Mouse (Mus musculus): ENCODE measurements around the gene Gimap3. TPM values are rescaled to one million over a fixed set of nuclear protein-coding genes. Genes with fewer than 3 reads are reported as not detected.

The Gimap3 gene
- not detected in 2 replicates for polyA plus RNA-seq (2016; fragmentation: Nextera tagmentation; extraction: Ambion mirVana)

DNA sequence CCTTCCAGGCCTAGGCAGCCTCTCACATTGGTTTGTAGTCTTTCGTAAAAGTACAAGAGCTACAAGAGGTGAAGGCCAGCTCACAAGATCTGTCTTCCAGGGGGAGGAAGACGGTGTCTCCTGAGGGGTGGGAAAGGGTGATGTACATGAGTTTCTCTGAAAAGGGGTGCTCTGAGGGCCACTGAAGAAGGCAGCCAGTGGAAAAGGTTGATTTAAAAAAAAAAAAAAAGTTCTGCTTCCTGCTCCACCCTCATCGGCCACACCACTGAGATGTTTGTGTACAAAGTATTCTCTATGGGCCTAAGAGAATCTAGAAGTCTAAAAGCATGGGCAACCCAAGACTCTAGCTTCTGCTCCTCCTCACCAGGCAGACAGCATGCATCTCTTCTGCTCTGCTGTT is at the start of gene Gimap3:
Gene Gimap3, minus strand, starts transcription at position 156 of the 400 bp plus-strand sequence.
- no peak for ATAC-seq (ENCODE audit: low FRiP score)
- Histone ChIP-seq H3K27ac (no peak within 1 kb of the TSS), H3K9me3 (no peaks in the 10 kb centered on the region), H3K4me1 (no peaks in the 10 kb centered on the region), H3K4me2 (no peak within 1 kb of the TSS), H3K9ac (no peak within 1 kb of the TSS), H3K4me3 (replicated peaks) (no peak within 1 kb of the TSS), H3K36me3 (replicated peaks) (no peaks in the 10 kb centered on the region), H3K27me3 (no peaks in the 10 kb centered on the region)
- 88% methylated on average over 3 of the region's 3 CpGs for WGBS

GRCm38 (mm10) chr6:48817815-48818214 is 47.2 kb upstream of the Gimap3 start:
- ATAC-seq (ENCODE audit: low FRiP score), result no peak
- 7% methylated on average over 6 of the region's 6 CpGs for WGBS

GRCm38 (mm10) chr6:48815013-48815412 is 44.4 kb upstream of the Gimap3 start:
- no peaks in the 10 kb centered on the region for H3K27me3 ChIP-seq
- no peaks in the 10 kb centered on the region for H3K36me3 ChIP-seq (replicated peaks)
- H3K27ac ChIP-seq, result no peak overlapping the region
- ATAC-seq (ENCODE audit: low FRiP score), result no peak
- H3K4me1 ChIP-seq, result no peaks in the 10 kb centered on the region
- no peak overlapping the region for H3K9ac ChIP-seq
- H3K9me3 ChIP-seq, result no peaks in the 10 kb centered on the region
- no peak overlapping the region for H3K4me3 ChIP-seq (replicated peaks)
- H3K4me2 ChIP-seq, result no peak overlapping the region

More at GRCm38 (mm10) chr6:48817815-48818214, 47.2 kb upstream of the Gimap3 start:
- Histone ChIP-seq H3K4me3 (replicated peaks) (no peak overlapping the region), H3K36me3 (replicated peaks) (no peaks in the 10 kb centered on the region), H3K9ac (no peak overlapping the region), H3K4me2 (no peak overlapping the region), H3K9me3 (no peaks in the 10 kb centered on the region), H3K27ac (no peak overlapping the region), H3K4me1 (no peaks in the 10 kb centered on the region), H3K27me3 (no peaks in the 10 kb centered on the region)

DNA sequence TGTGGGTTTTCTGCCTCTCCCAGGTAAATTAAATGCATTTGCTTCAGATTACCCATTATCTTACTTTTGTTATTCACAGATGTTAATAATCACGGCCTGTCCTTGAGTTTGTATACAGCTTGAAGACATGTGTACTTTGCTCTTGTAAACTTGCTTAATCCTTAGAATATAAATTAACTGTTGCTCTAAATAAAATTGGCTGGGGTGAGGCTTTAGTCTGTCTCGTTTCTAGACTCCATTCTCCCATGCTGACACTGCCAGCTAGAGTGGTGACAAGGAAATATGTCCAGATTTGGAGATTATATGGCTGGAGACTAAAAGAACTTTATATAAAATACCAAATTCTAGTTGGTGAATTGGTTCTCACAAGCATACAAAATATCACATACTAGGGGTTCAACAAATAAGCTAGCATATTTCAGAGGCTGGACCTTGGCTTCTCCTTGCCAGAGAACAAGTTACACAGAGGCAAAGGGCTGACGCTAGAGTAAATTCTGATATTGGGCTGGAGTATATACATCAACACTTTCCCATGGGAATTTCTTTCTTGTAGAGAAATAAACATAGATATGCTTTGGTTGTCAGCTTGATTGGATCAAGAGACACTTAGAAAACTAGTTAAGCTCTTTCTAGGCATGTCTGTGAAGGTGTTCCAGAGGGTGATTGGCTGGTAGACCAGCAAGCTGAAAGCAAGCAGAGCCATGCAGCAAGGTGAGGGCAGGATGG is 39.0 kb upstream of the Gimap3 start:
- no peak overlapping the region for H3K27ac ChIP-seq
- H3K4me1 ChIP-seq, result no peaks in the 10 kb centered on the region
- no peaks in the 10 kb centered on the region for H3K36me3 ChIP-seq (replicated peaks)
- H3K27me3 ChIP-seq, result no peaks in the 10 kb centered on the region
- no peak for ATAC-seq (ENCODE audit: low FRiP score)
- WGBS, result 79% methylated on average over 3 of the region's 3 CpGs
- no peaks in the 10 kb centered on the region for H3K9me3 ChIP-seq
- no peak overlapping the region for H3K4me3 ChIP-seq (replicated peaks)
- H3K4me2 ChIP-seq, result no peak overlapping the region
- no peak overlapping the region for H3K9ac ChIP-seq

DNA sequence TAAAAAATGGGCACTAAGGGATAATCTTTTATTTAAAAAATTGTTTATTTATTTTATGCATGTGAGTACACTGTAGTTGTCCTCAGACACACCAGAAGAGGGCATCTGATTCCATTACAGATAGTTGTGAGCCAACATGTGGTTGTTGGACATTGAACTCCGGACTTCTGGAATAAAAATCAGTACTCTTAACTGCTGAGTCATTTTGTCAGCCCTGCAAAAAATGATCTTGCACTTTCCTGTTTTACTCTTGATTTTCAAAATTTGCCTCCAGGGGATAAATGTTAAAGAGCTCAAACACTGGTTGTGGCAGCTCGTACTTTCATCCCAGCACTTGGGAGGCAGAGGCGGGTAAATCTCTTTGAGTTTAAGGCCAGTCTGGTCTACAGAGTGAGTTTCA is 36.1 kb upstream of the Gimap3 start:
- H3K36me3 ChIP-seq (replicated peaks), result no peaks in the 10 kb centered on the region
- H3K4me1 ChIP-seq, result no peaks in the 10 kb centered on the region
- no peak overlapping the region for H3K4me3 ChIP-seq (replicated peaks)
- H3K9me3 ChIP-seq, result no peaks in the 10 kb centered on the region
- no peak for ATAC-seq (ENCODE audit: low FRiP score)
- H3K27ac ChIP-seq, result no peak overlapping the region
- no peak overlapping the region for H3K9ac ChIP-seq
- no peak overlapping the region for H3K4me2 ChIP-seq
- H3K27me3 ChIP-seq, result no peaks in the 10 kb centered on the region
- WGBS, result 92% methylated on average over 3 of the region's 3 CpGs

- H3K27me3 ChIP-seq, result no peaks in the 10 kb centered on the region
- H3K9ac ChIP-seq, result no peak overlapping the region
- no peaks in the 10 kb centered on the region for H3K4me1 ChIP-seq
- H3K4me2 ChIP-seq, result no peak overlapping the region
- whole genome bisulfite sequencing, result 85% methylated on average over 5 of the region's 5 CpGs
- no peaks in the 10 kb centered on the region for H3K36me3 ChIP-seq (replicated peaks)
- no peak overlapping the region for H3K4me3 ChIP-seq (replicated peaks)
- no peak overlapping the region for H3K27ac ChIP-seq
- no peak for ATAC-seq (ENCODE audit: low FRiP score)
- H3K9me3 ChIP-seq, result no peaks in the 10 kb centered on the region
Measured at GRCm38 (mm10) chr6:48804346-48804745, 33.7 kb upstream of the Gimap3 start.

GRCm38 (mm10) chr6:48803406-48804051 is 32.9 kb upstream of the Gimap3 start:
- H3K27ac ChIP-seq, result no peak overlapping the region
- H3K4me2 ChIP-seq, result no peak overlapping the region
- H3K9me3 ChIP-seq, result no peaks in the 10 kb centered on the region
- H3K9ac ChIP-seq, result no peak overlapping the region
- no peak overlapping the region for H3K4me3 ChIP-seq (replicated peaks)
- H3K36me3 ChIP-seq (replicated peaks), result no peaks in the 10 kb centered on the region
- no peaks in the 10 kb centered on the region for H3K4me1 ChIP-seq
- ATAC-seq (ENCODE audit: low FRiP score), result no peak
- no peaks in the 10 kb centered on the region for H3K27me3 ChIP-seq

- Histone ChIP-seq H3K36me3 (replicated peaks) (no peaks in the 10 kb centered on the region), H3K27me3 (no peaks in the 10 kb centered on the region), H3K9me3 (no peaks in the 10 kb centered on the region), H3K4me2 (no peak overlapping the region), H3K4me3 (replicated peaks) (no peak overlapping the region), H3K27ac (no peak overlapping the region), H3K9ac (no peak overlapping the region), H3K4me1 (no peaks in the 10 kb centered on the region)
- no peak for ATAC-seq (ENCODE audit: low FRiP score)
- WGBS, result 92% methylated on average over 1 of the region's 1 CpGs
Measured at GRCm38 (mm10) chr6:48801897-48802296, 31.2 kb upstream of the Gimap3 start.

DNA sequence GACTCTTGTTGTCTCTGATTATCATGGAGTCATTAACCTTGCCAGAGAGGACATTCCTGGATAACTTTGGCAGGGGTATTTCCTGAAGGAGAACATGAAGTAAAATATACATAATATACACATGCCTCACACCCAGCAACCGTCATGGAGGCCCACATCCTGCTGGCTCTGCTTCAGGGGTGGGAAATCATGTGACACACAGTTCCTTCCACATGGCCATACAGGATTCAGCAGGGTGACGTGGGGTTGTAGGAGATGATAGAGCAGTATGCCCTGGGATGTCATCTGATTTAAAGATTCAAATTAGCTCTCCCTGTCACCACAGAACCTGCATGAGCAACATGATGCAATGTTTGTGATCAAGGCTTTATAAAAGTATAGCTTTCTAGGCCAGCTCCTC is 17.2 kb upstream of the Gimap3 start:
- H3K9me3 ChIP-seq, result no peaks in the 10 kb centered on the region
- no peak overlapping the region for H3K4me2 ChIP-seq
- ATAC-seq (ENCODE audit: low FRiP score), result no peak
- H3K4me3 ChIP-seq (replicated peaks), result no peak overlapping the region
- 75% methylated on average over 2 of the region's 2 CpGs for WGBS
- no peak overlapping the region for H3K9ac ChIP-seq
- H3K27me3 ChIP-seq, result no peaks in the 10 kb centered on the region
- no peak overlapping the region for H3K27ac ChIP-seq
- H3K4me1 ChIP-seq, result no peaks in the 10 kb centered on the region
- no peaks in the 10 kb centered on the region for H3K36me3 ChIP-seq (replicated peaks)

GRCm38 (mm10) chr6:48785601-48786000 is 14.9 kb upstream of the Gimap3 start:
- no peaks in the 10 kb centered on the region for H3K27me3 ChIP-seq
- H3K4me3 ChIP-seq (replicated peaks), result no peak overlapping the region
- H3K4me1 ChIP-seq, result no peaks in the 10 kb centered on the region
- 86% methylated on average over 2 of the region's 2 CpGs for WGBS
- no peaks in the 10 kb centered on the region for H3K36me3 ChIP-seq (replicated peaks)
- no peak overlapping the region for H3K9ac ChIP-seq
- no peaks in the 10 kb centered on the region for H3K9me3 ChIP-seq
- H3K27ac ChIP-seq, result no peak overlapping the region
- ATAC-seq (ENCODE audit: low FRiP score), result no peak
- no peak overlapping the region for H3K4me2 ChIP-seq

DNA sequence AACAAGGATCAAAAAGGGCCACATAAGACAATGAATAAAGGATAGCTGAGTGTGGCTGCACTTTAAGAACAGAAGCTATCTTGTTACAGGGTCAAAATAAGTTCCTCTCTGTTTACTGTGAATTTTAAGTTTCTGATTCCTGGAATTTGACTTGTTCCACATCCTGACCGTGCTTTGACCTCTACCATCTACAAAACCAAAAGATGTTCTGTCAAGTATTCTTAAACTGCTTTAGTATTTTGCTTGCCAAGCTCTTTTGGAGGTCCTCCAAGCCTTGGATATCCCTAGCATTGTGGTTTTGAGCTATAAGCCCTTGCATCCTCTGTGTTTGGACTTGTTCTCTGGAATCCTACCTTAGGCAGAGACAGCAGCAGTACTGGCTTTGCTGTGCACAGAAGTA is 14.5 kb upstream of the Gimap3 start:
- no peaks in the 10 kb centered on the region for H3K27me3 ChIP-seq
- no peak overlapping the region for H3K4me2 ChIP-seq
- 86% methylated on average over 1 of the region's 1 CpGs for WGBS
- H3K36me3 ChIP-seq (replicated peaks), result no peaks in the 10 kb centered on the region
- ATAC-seq (ENCODE audit: low FRiP score), result no peak
- H3K27ac ChIP-seq, result no peak overlapping the region
- no peaks in the 10 kb centered on the region for H3K9me3 ChIP-seq
- H3K4me3 ChIP-seq (replicated peaks), result no peak overlapping the region
- H3K9ac ChIP-seq, result no peak overlapping the region
- no peaks in the 10 kb centered on the region for H3K4me1 ChIP-seq

DNA sequence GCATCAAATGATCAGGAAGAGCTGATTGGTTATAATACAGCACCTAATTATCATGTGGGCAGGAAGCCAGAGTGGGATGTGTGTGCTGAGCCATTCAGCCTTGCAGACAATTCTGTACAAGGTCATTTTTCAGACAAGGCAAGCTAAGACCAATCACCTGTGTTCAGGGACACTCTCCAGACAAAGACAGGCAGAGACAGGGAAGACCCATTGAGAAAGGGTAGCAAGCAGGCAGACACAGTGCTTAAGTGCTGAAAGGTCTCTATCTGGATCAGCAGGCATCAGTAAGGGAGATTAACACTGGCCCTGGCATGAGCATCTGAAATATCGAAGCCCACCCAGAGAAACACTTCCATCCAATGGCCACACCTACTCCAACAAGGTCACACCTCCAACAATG is 13.8 kb upstream of the Gimap3 start:
- 95% methylated on average over 1 of the region's 1 CpGs for WGBS
- no peak overlapping the region for H3K27ac ChIP-seq

DNA sequence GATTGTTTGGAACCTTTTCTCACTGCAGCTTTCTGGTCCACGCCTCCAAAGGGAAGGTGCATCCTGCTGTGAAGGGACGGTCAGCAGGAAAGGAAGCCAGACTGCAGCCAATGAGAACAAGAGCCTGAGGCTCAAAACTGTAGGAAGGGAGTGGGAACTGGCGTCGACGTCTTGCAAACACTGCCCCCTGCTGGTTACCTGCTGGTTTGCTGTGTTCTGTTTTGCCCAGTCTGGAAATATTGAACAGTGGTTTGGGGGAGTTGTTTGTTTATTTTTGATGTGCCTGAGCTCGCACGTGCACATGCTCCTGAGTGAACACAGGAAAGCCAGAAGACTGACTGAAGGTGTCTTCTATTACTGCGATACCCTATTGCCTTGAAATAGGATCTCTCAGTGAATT is 1.4 kb upstream of the Gimap3 start:
- no peaks in the 10 kb centered on the region for H3K4me1 ChIP-seq
- H3K9me3 ChIP-seq, result no peaks in the 10 kb centered on the region
- H3K27me3 ChIP-seq, result no peaks in the 10 kb centered on the region
- 12% methylated on average over 8 of the region's 8 CpGs for WGBS
- no peak overlapping the region for H3K9ac ChIP-seq
- 0 out of 2 replicates have a peak, but pooled peaks have one; percentile 39 for ATAC-seq (ENCODE audit: low FRiP score)
- H3K4me2 ChIP-seq, result no peak overlapping the region
- no peak overlapping the region for H3K27ac ChIP-seq
- H3K4me3 ChIP-seq (replicated peaks), result no peak overlapping the region
- no peaks in the 10 kb centered on the region for H3K36me3 ChIP-seq (replicated peaks)

More for the DNA sequence above, 13.8 kb upstream of the Gimap3 start:
- H3K27me3 ChIP-seq, result no peaks in the 10 kb centered on the region
- no peaks in the 10 kb centered on the region for H3K4me1 ChIP-seq
- no peak overlapping the region for H3K4me2 ChIP-seq
- H3K9ac ChIP-seq, result no peak overlapping the region
- no peaks in the 10 kb centered on the region for H3K36me3 ChIP-seq (replicated peaks)
- H3K9me3 ChIP-seq, result no peaks in the 10 kb centered on the region
- no peak overlapping the region for H3K4me3 ChIP-seq (replicated peaks)
- ATAC-seq (ENCODE audit: low FRiP score), result no peak

Data from forebrain, embryonic 12.5 days (tissue).